Mouse (Mus musculus) heart, embryonic 11.5 days (tissue): ENCODE measurements around the gene Tusc1. TPM values are rescaled to one million over a fixed set of nuclear protein-coding genes. Genes with fewer than 3 reads are reported as not detected.
A peak's percentile ranks its signal among the peaks of the same experiment; 100 is the strongest.

Experiments
- ATAC-seq: fragments of 200-750 bp; cut with Nextera tagmentation; replicated peaks from 2 replicates; pipeline ENCODE4 v1.8.0; 2017; ENCODE audit warnings: moderate library complexity; ENCODE audit not compliant: insufficient number of reproducible peaks, low FRiP score, low TSS enrichment
- H3K27ac ChIP-seq: fragments of 300-500 bp; sonication (generic); 2 replicates; pipeline ENCODE4 v1.5.1; 2014; ENCODE audit warnings: mild to moderate bottlenecking, low read depth, low read length
- H3K27me3 ChIP-seq: fragments of 300-500 bp; sonication (generic); 2 replicates; pipeline ENCODE4 v1.6.1; 2014; ENCODE audit warnings: mild to moderate bottlenecking, low read length, mixed read lengths; ENCODE audit not compliant: control insufficient read depth, insufficient read depth
- H3K36me3 ChIP-seq: fragments of 300-500 bp; sonication (generic); 2 replicates; pipeline ENCODE4 v1.6.1; 2014; ENCODE audit warnings: mild to moderate bottlenecking, low read length, moderate library complexity, mixed read lengths; ENCODE audit not compliant: control insufficient read depth, insufficient read depth
- H3K4me1 ChIP-seq: fragments of 300-500 bp; sonication (generic); 2 replicates; pipeline ENCODE4 v1.6.1; 2014; ENCODE audit warnings: low read length; ENCODE audit not compliant: control insufficient read depth, insufficient read depth
- H3K4me2 ChIP-seq: fragments of 300-500 bp; sonication (generic); 2 replicates; pipeline ENCODE4 v1.6.1; 2014; ENCODE audit warnings: mild to moderate bottlenecking, moderate library complexity
- H3K4me3 ChIP-seq: fragments of 300-500 bp; sonication (generic); 2 replicates; pipeline ENCODE4 v1.5.1; 2014; ENCODE audit warnings: low read depth, low read length
- H3K9ac ChIP-seq: fragments of 300-500 bp; sonication (generic); 2 replicates; pipeline ENCODE4 v1.6.1; 2014; ENCODE audit warnings: mild to moderate bottlenecking, low read depth, low read length, moderate library complexity
- H3K9me3 ChIP-seq: fragments of 300-500 bp; sonication (generic); replicated peaks from 2 replicates; pipeline ENCODE4 v1.6.1; 2016; ENCODE audit warnings: low read length; ENCODE audit not compliant: control insufficient read depth
- WGBS: fragments of 180-500 bp; shearing (Covaris S2); extraction: QIAGEN DNeasy Blood & Tissue Kit; methylation state at CpG from one replicate; pipeline ENCODE4 v1.1.7; 2014; ENCODE audit not compliant: insufficient replicate concordance; 5-methylcytosine and 5-hydroxymethylcytosine counted together
- polyA plus RNA-seq: library from polyadenylated mRNA; unstranded; fragments of >200 nt; fragmentation: Nextera tagmentation; extraction: Ambion mirVana; gene quantifications from 2 replicates; pipeline ENCODE4 v1.2.1, GENCODE M21; 2014

Gene Tusc1
- 4.0 and 4.6 TPM in 2 replicates for polyA plus RNA-seq

GRCm38 (mm10) chr4:93335118-93336003, at the start of gene Tusc1:
Tusc1 (minus strand) TSS chr4:93335511.
- peak; percentile 88 for ATAC-seq
- no peaks in the 10 kb centered on the region for H3K27me3 ChIP-seq
- WGBS: under 1% methylated on average over 73 of the region's 97 CpGs
- peak within 1 kb of the TSS; percentile 94 for H3K9ac ChIP-seq
- H3K9me3 ChIP-seq: no peaks in the 10 kb centered on the region
- no peaks in the 10 kb centered on the region for H3K4me1 ChIP-seq
- peak within 1 kb of the TSS; percentile 95 for H3K4me2 ChIP-seq
- no peaks in the 10 kb centered on the region for H3K36me3 ChIP-seq
- H3K4me3 ChIP-seq: peak within 1 kb of the TSS; percentile 73
- H3K27ac ChIP-seq: peak within 1 kb of the TSS; percentile 94

- Histone ChIP-seq H3K27me3 (no peaks in the 10 kb centered on the region), H3K27ac (no peak overlapping the region), H3K4me1 (no peaks in the 10 kb centered on the region), H3K9ac (no peak overlapping the region), H3K9me3 (no peaks in the 10 kb centered on the region), H3K4me3 (no peak overlapping the region), H3K36me3 (no peaks in the 10 kb centered on the region), H3K4me2 (no peak overlapping the region)
- no peak for ATAC-seq
- WGBS: 66% methylated on average over 2 of the region's 2 CpGs
Measured at GRCm38 (mm10) chr4:93352930-93353329, 17.6 kb upstream of the Tusc1 start.

- 79% methylated on average over 2 of the region's 2 CpGs for WGBS
- ATAC-seq: no peak
- Histone ChIP-seq H3K9me3 (no peaks in the 10 kb centered on the region), H3K4me3 (no peak overlapping the region), H3K4me2 (no peak overlapping the region), H3K36me3 (no peaks in the 10 kb centered on the region), H3K9ac (no peak overlapping the region), H3K4me1 (no peaks in the 10 kb centered on the region), H3K27ac (no peak overlapping the region), H3K27me3 (no peaks in the 10 kb centered on the region)
Measured at GRCm38 (mm10) chr4:93344357-93344756, 9.0 kb upstream of the Tusc1 start.

- no peak overlapping the region for H3K4me2 ChIP-seq
- ATAC-seq: no peak
- H3K4me3 ChIP-seq: no peak overlapping the region
- no peaks in the 10 kb centered on the region for H3K27me3 ChIP-seq
- no peak overlapping the region for H3K27ac ChIP-seq
- no peaks in the 10 kb centered on the region for H3K4me1 ChIP-seq
- no peaks in the 10 kb centered on the region for H3K36me3 ChIP-seq
- H3K9me3 ChIP-seq: no peaks in the 10 kb centered on the region
- no peak overlapping the region for H3K9ac ChIP-seq
Measured at GRCm38 (mm10) chr4:93341568-93341967, 6.3 kb upstream of the Tusc1 start.

- Histone ChIP-seq H3K27ac (no peak overlapping the region), H3K4me1 (no peaks in the 10 kb centered on the region), H3K27me3 (no peaks in the 10 kb centered on the region), H3K9me3 (no peaks in the 10 kb centered on the region), H3K9ac (no peak overlapping the region), H3K4me3 (no peak overlapping the region), H3K36me3 (no peaks in the 10 kb centered on the region), H3K4me2 (no peak overlapping the region)
- 55% methylated on average over 3 of the region's 3 CpGs for WGBS
- ATAC-seq: no peak
Measured at GRCm38 (mm10) chr4:93337977-93338376, 2.7 kb upstream of the Tusc1 start.

- peak overlapping the region; percentile 94 for H3K9ac ChIP-seq
- no peaks in the 10 kb centered on the region for H3K36me3 ChIP-seq
- no peaks in the 10 kb centered on the region for H3K27me3 ChIP-seq
- no peaks in the 10 kb centered on the region for H3K9me3 ChIP-seq
- H3K27ac ChIP-seq: peak overlapping the region; percentile 94
- H3K4me1 ChIP-seq: no peaks in the 10 kb centered on the region
- WGBS: under 1% methylated on average over 48 of the region's 49 CpGs
- peak; percentile 94 for ATAC-seq
- H3K4me2 ChIP-seq: peak overlapping the region; percentile 95
- peak overlapping the region; percentile 73 for H3K4me3 ChIP-seq
Measured at GRCm38 (mm10) chr4:93334636-93335117, 634 bp downstream of the Tusc1 start.

GRCm38 (mm10) chr4:93307486-93307885, 27.8 kb downstream of the Tusc1 start:
- 80% methylated on average over 3 of the region's 3 CpGs for WGBS
- H3K27ac ChIP-seq: no peak overlapping the region
- H3K4me2 ChIP-seq: no peak overlapping the region
- H3K9me3 ChIP-seq: no peaks in the 10 kb centered on the region
- ATAC-seq: no peak
- H3K4me3 ChIP-seq: no peak overlapping the region
- no peak overlapping the region for H3K9ac ChIP-seq
- no peaks in the 10 kb centered on the region for H3K36me3 ChIP-seq
- no peaks in the 10 kb centered on the region for H3K27me3 ChIP-seq
- no peaks in the 10 kb centered on the region for H3K4me1 ChIP-seq

GRCm38 (mm10) chr4:93286065-93286464, 49.2 kb downstream of the Tusc1 start:
- Histone ChIP-seq H3K27me3 (no peaks in the 10 kb centered on the region), H3K36me3 (no peaks in the 10 kb centered on the region), H3K4me1 (no peaks in the 10 kb centered on the region), H3K27ac (no peak overlapping the region), H3K9me3 (no peaks in the 10 kb centered on the region), H3K4me2 (no peak overlapping the region), H3K9ac (no peak overlapping the region), H3K4me3 (no peak overlapping the region)
- no peak for ATAC-seq
- WGBS: 84% methylated on average over 4 of the region's 4 CpGs
